Comparison of ENCODE assay signal across 9 mouse cellular contexts in the genomic region with DNA sequence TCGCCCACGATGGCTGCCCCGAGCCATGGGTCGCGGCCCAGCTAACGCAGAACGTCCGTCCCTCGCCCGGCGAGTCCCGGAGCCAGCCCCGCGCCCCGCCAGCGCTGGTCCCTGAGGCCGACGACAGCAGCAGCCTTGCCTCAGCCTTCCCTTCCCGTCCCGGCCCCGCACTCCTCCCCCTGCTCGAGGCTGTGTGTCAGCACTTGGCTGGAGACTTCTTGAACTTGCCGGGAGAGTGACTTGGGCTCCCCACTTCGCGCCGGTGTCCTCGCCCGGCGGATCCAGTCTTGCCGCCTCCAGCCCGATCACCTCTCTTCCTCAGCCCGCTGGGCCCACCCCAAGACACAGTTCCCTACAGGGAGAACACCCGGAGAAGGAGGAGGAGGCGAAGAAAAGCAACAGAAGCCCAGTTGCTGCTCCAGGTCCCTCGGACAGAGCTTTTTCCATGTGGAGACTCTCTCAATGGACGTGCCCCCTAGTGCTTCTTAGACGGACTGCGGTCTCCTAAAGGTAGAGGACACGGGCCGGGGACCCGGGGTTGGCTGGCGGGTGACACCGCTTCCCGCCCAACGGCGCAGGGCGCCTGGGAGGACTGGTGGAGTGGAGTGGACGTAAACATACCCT. TPM values are rescaled to one million over a fixed set of nuclear protein-coding genes. Genes with fewer than 3 reads are reported as not detected.
DNase-seq lines count a peak whose midpoint lies in the region; ATAC-seq and TF ChIP-seq lines count a peak whose summit lies in the region.
"Had no signal": no experiment of that assay in that cellular context is flagged by ENCODE, and none has a peak within 500 bp of the region (broad histone marks: within the 10 kb centered on the region; RNA-seq: fewer than 3 reads in every experiment).

No protein-coding gene starts in this region.

- no peaks in the 10 kb centered on the region for H3K9me3 ChIP-seq in ES-Bruce4 (replicated peaks; ENCODE audit: control insufficient read depth, insufficient read depth, low read length, poor library complexity, severe bottlenecking)
- no peaks in the 10 kb centered on the region for H3K9me3 ChIP-seq in hindbrain, embryonic 13.5 days
- H3K9me3 ChIP-seq in liver, embryonic 14.5 days (ENCODE audit: control insufficient read depth, low read length) = no peaks in the 10 kb centered on the region
- H3K9me3 ChIP-seq in neural tube, embryonic 14.5 days (ENCODE audit: control insufficient read depth, low read length) = no peaks in the 10 kb centered on the region

- no peak overlapping the region for H3K27ac ChIP-seq in ES-Bruce4 (ENCODE audit: insufficient read depth, low read length)
- H3K27ac ChIP-seq in hindbrain, embryonic 13.5 days = no peak overlapping the region
- H3K27ac ChIP-seq in liver, embryonic 14.5 days = no peak overlapping the region
- H3K27ac ChIP-seq in neural tube, embryonic 14.5 days (ENCODE audit: low read depth, low read length) = no peak overlapping the region
- H3K27ac ChIP-seq: macrophage had no signal

- ATAC-seq in hindbrain, embryonic 13.5 days (ENCODE audit: low FRiP score) = peak; percentile 4; the same call in 1 of the 2 replicates
- no peak for ATAC-seq in liver, embryonic 14.5 days (ENCODE audit: insufficient read depth)
- peak; percentile 26; the same call in 1 of the 2 replicates for ATAC-seq in neural tube, embryonic 14.5 days (ENCODE audit: low read depth)

- no peak for TF ChIP-seq CTCF in ES-Bruce4 (IDR thresholded peaks at IDR 0.05; ENCODE audit: low read depth, low read length)
- TF ChIP-seq CTCF in liver, embryonic 14.5 days (IDR thresholded peaks at IDR 0.05; ENCODE audit: low read depth) = no peak

- H3K4me1 ChIP-seq in ES-Bruce4 (ENCODE audit: control insufficient read depth, insufficient read depth, low read length) = no peaks in the 10 kb centered on the region
- H3K4me1 ChIP-seq in hindbrain, embryonic 13.5 days (replicated peaks) = peaks cover 31% of the 10 kb centered on the region
- 0 out of 4 replicates have a peak, but pooled peaks cover 0 to 3% of the 10 kb centered on the region in 2 experiments for H3K4me1 ChIP-seq in liver, embryonic 14.5 days (replicated peaks; ENCODE audit: control insufficient read depth in 2 of 2, insufficient read depth in 2 of 2, low read length in 1 of 2)
- H3K4me1 ChIP-seq in neural tube, embryonic 14.5 days (ENCODE audit: control insufficient read depth, insufficient read depth, low read length) = peaks cover 8% of the 10 kb centered on the region

- H3K9ac ChIP-seq in ES-Bruce4 (ENCODE audit: low read depth, poor library complexity, severe bottlenecking) = peak overlapping the region; percentile 35
- H3K9ac ChIP-seq in hindbrain, embryonic 13.5 days = peak overlapping the region; percentile 72
- no peak overlapping the region for H3K9ac ChIP-seq in liver, embryonic 14.5 days (replicated peaks)
- H3K9ac ChIP-seq in neural tube, embryonic 14.5 days (replicated peaks; ENCODE audit: low read depth, low read length) = peak overlapping the region; percentile 48

- peaks cover 23% of the 10 kb centered on the region for H3K27me3 ChIP-seq in ES-Bruce4 (ENCODE audit: control insufficient read depth, insufficient read depth, low read length, poor library complexity, severe bottlenecking)
- H3K27me3 ChIP-seq in hindbrain, embryonic 13.5 days = peaks cover 74% of the 10 kb centered on the region
- peaks cover 63% of the 10 kb centered on the region for H3K27me3 ChIP-seq in liver, embryonic 14.5 days (ENCODE audit: control insufficient read depth, insufficient read depth, low read length)
- H3K27me3 ChIP-seq in neural tube, embryonic 14.5 days (ENCODE audit: control insufficient read depth, insufficient read depth, low read length) = peaks cover 37% of the 10 kb centered on the region

- no peak for TF ChIP-seq EP300 in ES-Bruce4 (IDR thresholded peaks at IDR 0.05; ENCODE audit: insufficient read depth, low read depth, low read length)
- no peak for TF ChIP-seq EP300 in liver, embryonic 14.5 days (IDR thresholded peaks at IDR 0.05; ENCODE audit: low read depth)

- H3K36me3 ChIP-seq in ES-Bruce4 (ENCODE audit: control insufficient read depth, insufficient read depth, low read length, poor library complexity, severe bottlenecking) = no peaks in the 10 kb centered on the region
- no peaks in the 10 kb centered on the region for H3K36me3 ChIP-seq in hindbrain, embryonic 13.5 days
- no peaks in the 10 kb centered on the region for H3K36me3 ChIP-seq in liver, embryonic 14.5 days (replicated peaks; ENCODE audit: control insufficient read depth, insufficient read depth, low read depth)
- no peaks in the 10 kb centered on the region for H3K36me3 ChIP-seq in neural tube, embryonic 14.5 days (ENCODE audit: control insufficient read depth, insufficient read depth, low read length)

- H3K4me2 ChIP-seq in hindbrain, embryonic 13.5 days = peak overlapping the region; percentile 97
- peak overlapping the region; percentile 44 for H3K4me2 ChIP-seq in liver, embryonic 14.5 days (ENCODE audit: low read depth)
- peak overlapping the region; percentile 97 for H3K4me2 ChIP-seq in neural tube, embryonic 14.5 days (ENCODE audit: low read depth, low read length)

- peak; percentile 31 to 35 for DNase-seq in adrenal gland, postnatal 4 days (ENCODE audit: low spot score in 2 of 2)
- DNase-seq in gastrocnemius, adult 8-10 months (ENCODE audit: low spot score in 2 of 2) = peak; percentile 5 to 17
- DNase-seq in liver, embryonic 14.5 days (ENCODE audit: low read depth in 3 of 3, low spot score in 3 of 3) = no peak
- no peak for DNase-seq in cerebellum, adult 11 months
- DNase-seq in spleen, postnatal 36 days (ENCODE audit: low spot score in 2 of 2) = no peak

- WGBS in hindbrain, embryonic 13.5 days = under 1% methylated on average over 37 of the region's 48 CpGs
- 3% methylated on average over 47 of the region's 48 CpGs for WGBS in liver, embryonic 14.5 days (ENCODE audit: insufficient replicate concordance)
- whole genome bisulfite sequencing in neural tube, embryonic 14.5 days = 1% methylated on average over 48 of the region's 48 CpGs

- peak overlapping the region; percentile 70 for H3K4me3 ChIP-seq in ES-Bruce4 (ENCODE audit: low read depth, low read length)
- H3K4me3 ChIP-seq in hindbrain, embryonic 13.5 days = peak overlapping the region; percentile 59
- peak overlapping the region; percentile 42 to 44 for H3K4me3 ChIP-seq in liver, embryonic 14.5 days (ENCODE audit: insufficient read depth in 1 of 2, low read depth in 2 of 2, low read length in 2 of 2)
- H3K4me3 ChIP-seq in neural tube, embryonic 14.5 days (ENCODE audit: low read depth, low read length) = peak overlapping the region; percentile 63

- no peak for TF ChIP-seq POLR2A in ES-Bruce4 (IDR thresholded peaks at IDR 0.05; ENCODE audit: insufficient read depth, low read length)

RNA-seq across cellular contexts. Expression of gene Bmp2, which starts 1.0 kb away (rescaled TPM):
- 0.72 and 1.4 TPM in 2 replicates for polyA plus RNA-seq in ES-Bruce4 (2011; ENCODE audit: insufficient read depth, insufficient read length, low read depth, missing spikeins)
- total RNA-seq in adrenal gland, postnatal 4 days (2021) = 10 to 100 TPM; 18.5 to 21.3 TPM
- 1 to 10 TPM in 3 of 4 experiments, under 1 TPM in 1; 0.56 to 1.8 (median 1.3) TPM for total RNA-seq in gastrocnemius, adult 8-10 months (2022)
- polyA plus RNA-seq in hindbrain, embryonic 13.5 days (2015; fragmentation: Nextera tagmentation; extraction: Ambion mirVana) = 1.6 and 2.4 TPM in 2 replicates
- 1.1 and 1.2 TPM in 2 replicates for polyA plus RNA-seq in liver, embryonic 14.5 days (2012; rRNA removed)
- 2.0 and 2.1 TPM in 2 replicates for polyA plus RNA-seq in liver, embryonic 14.5 days (2014; fragmentation: Nextera tagmentation; extraction: Ambion mirVana)
- 0.78 and 2.5 TPM in 2 replicates for polyA plus RNA-seq in neural tube, embryonic 14.5 days (2014; fragmentation: Nextera tagmentation; extraction: Ambion mirVana)

Comparison
In these comparisons a context has a peak if more than half of its experiments do, and no peak if none do; other contexts are left out.
1. DNase-seq: peak in adrenal gland, postnatal 4 days (2 of 2) and gastrocnemius, adult 8-10 months (2 of 2); none in liver, embryonic 14.5 days (0 of 3), cerebellum, adult 11 months (single experiment) and spleen, postnatal 36 days (0 of 2).
2. H3K4me2 ChIP-seq: peak in every context shown above with its lines; median percentile 97 in hindbrain, embryonic 13.5 days; 97 in neural tube, embryonic 14.5 days; 44 in liver, embryonic 14.5 days.
3. Peak in every context shown above with its lines, with median percentiles within 50 percentile points of each other: H3K4me3 ChIP-seq.